Mouse (Mus musculus) right cerebral cortex, adult 2 months (tissue): ENCODE measurements around the gene Faim.

ENCODE experiments used
- DNase-seq, 2 experiments: peaks; one replicate each; pipeline ENCODE4 v3.0.0; 2021 to 2022; ENCODE audit warnings: low spot score in 2 of 2

The Faim gene

GRCm38 (mm10) chr9:98985800-98986475, at the start of gene Faim:
TSS of gene Faim (plus strand) at chr9:98986373.
- DNase-seq, result peak; percentile 100

GRCm38 (mm10) chr9:98939290-98939689, 46.9 kb upstream of the Faim start:
- no peak for DNase-seq

GRCm38 (mm10) chr9:98952171-98953050, 33.8 kb upstream of the Faim start:
- peak in 1 of 2 experiments; percentile 42 for DNase-seq

DNA sequence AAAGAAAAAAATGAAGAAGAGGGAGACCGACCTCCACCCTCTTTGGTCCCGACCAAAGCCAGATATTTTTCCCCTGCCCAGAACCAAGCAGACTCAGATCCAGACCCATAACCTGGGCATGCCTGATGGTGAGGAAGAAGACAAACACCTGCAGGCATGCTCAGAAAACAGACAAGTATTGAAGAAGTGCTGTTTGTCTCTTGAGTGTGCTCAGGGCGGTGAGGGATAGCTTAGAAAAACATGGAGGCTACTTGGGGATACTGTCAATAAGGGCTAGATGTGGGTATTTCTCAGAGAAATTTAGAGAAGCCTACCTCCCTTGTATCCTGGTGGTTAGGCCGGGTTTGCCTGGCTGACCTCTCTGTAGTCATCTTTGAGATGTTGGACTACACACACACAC, 32.9 kb upstream of the Faim start:
- DNase-seq, result no peak

GRCm38 (mm10) chr9:98953830-98954229, 32.3 kb upstream of the Faim start:
- no peak for DNase-seq

GRCm38 (mm10) chr9:98954391-98955102, 31.6 kb upstream of the Faim start:
- no peak for DNase-seq

- no peak for DNase-seq
Observed at GRCm38 (mm10) chr9:98955103-98955715, 31.0 kb upstream of the Faim start, which contains the start of gene Foxl2. TSS of gene Foxl2 (plus strand) at chr9:98955288.

DNA sequence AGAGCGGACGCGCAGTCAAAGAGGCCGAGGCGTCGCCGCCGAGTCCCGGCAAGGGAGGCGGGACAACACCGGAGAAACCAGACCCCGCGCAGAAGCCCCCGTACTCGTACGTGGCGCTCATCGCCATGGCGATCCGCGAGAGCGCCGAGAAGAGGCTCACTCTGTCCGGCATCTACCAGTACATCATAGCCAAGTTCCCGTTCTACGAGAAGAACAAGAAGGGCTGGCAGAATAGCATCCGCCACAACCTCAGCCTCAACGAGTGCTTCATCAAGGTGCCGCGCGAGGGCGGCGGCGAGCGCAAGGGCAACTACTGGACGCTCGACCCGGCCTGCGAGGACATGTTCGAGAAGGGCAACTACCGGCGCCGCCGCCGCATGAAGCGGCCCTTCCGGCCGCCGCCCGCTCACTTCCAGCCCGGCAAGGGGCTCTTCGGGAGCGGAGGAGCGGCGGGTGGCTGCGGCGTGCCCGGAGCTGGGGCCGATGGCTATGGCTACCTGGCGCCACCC, 30.4 kb upstream of the Faim start:
- DNase-seq, result peak in 1 of 2 experiments; percentile 34

GRCm38 (mm10) chr9:98956591-98957381, 29.4 kb upstream of the Faim start:
- no peak for DNase-seq

DNA sequence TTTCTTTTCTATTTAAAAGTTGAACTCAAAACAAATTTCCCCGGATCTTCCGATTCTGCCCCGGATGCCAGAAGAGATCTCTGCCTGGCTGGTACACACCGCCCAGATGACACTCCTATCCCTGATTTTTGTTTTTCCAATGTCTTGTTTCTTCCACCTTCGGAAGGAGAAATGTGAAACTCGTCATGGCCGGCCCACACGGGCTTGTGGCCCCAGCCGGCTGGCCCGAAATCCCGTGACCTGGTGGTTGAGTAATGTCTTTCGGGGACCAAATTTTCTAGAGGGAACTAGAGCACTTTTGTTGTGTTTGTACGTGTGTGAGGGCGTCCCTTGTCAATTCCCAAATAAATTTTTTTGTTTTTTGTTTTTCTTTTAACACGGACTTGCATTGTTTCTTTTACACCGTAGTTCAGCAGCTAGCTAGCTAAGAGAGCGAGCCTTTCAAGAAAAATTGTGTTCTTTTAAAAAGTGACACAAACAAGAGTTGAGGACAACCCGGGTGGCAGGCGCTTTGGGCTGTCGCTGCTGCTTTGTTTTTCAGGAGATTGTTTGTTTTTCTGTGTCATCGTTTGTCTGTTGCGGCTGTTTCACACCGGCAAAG, 28.3 kb upstream of the Faim start:
- DNase-seq, result no peak

- DNase-seq, result no peak
Observed at GRCm38 (mm10) chr9:98958628-98959027, 27.5 kb upstream of the Faim start.

- no peak for DNase-seq
Observed at GRCm38 (mm10) chr9:98959851-98960250, 26.3 kb upstream of the Faim start.

GRCm38 (mm10) chr9:98960348-98960747, 25.8 kb upstream of the Faim start:
- no peak for DNase-seq

- no peak for DNase-seq
Observed at GRCm38 (mm10) chr9:98961591-98962477, 24.3 kb upstream of the Faim start.

DNA sequence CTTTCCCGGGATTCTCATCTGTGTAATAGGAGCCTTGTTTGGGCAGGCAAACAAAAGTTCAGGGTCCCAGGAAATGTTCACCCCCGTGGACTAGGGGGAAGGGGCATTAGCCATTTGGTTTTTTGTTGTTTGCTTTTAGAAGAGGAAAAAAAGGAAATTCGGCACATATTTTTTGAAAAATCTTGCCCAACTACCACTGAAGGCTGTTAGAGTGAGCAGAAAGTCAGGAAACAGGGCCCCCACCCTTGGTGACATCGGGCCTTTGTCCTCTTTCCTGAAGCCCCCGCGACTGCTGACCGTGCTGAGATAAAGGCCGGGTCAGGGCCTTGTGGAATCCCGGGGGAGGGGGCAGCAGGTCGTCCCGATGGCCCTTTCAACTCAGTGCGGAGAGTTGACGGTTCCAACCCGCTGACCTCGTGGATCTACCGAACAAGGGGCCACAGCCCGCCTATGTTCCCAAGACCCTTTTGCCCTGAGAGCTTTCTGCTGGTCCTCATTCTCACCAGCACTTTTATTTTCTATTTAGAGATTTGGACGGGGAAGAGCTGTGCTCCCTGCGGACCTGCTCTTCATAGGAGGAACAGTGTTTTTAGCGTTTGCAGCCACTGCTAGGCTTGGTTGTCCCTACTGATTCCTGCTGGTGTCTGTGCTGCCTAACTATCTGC, 23.6 kb upstream of the Faim start:
- DNase-seq, result no peak

GRCm38 (mm10) chr9:98963661-98964060, 22.5 kb upstream of the Faim start:
- no peak for DNase-seq

DNA sequence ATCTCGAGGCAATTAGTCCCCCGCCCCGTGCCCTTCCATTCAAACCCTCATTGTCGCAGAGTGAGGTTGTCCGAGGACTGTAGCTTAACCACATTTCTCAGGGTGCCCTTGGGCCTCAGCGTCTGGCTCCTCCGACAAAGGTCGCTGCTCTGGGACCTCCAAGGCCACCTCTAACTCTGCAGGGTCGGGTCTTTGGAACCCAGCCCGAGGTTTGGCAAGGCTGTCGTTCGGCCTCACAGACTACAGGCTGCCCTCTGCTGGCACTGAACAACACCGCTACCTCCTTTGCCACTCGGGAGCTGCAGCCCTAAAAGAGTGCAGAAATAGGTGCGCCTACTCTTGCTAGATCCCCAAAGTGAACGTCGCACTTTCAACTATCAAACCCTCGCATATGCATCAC, 21.1 kb upstream of the Faim start:
- no peak for DNase-seq

- no peak for DNase-seq
Observed at GRCm38 (mm10) chr9:98973101-98973521, 13.1 kb upstream of the Faim start.

GRCm38 (mm10) chr9:98973561-98973960, 12.6 kb upstream of the Faim start:
- no peak for DNase-seq
